In genomic region chr2:110411428-110411827, GRCm38 (mm10) we compare ENCODE assay signal across 13 mouse cellular contexts. TPM values are rescaled to one million over a fixed set of nuclear protein-coding genes. Genes with fewer than 3 reads are reported as not detected.
A peak's percentile ranks its signal among the peaks of the same experiment; 100 is the strongest.
DNase-seq lines count a peak whose midpoint lies in the region; ATAC-seq and TF ChIP-seq lines count a peak whose summit lies in the region.
"Had no signal": no experiment of that assay in that cellular context is flagged by ENCODE, and none has a peak within 500 bp of the region (broad histone marks: within the 10 kb centered on the region; RNA-seq: fewer than 3 reads in every experiment).

No protein-coding gene starts in this region.

- TF ChIP-seq CTCF in lung, embryonic 14.5 days (IDR thresholded peaks at IDR 0.05; ENCODE audit: low read depth) = no peak
- TF ChIP-seq CTCF in lung, adult 2 months (IDR thresholded peaks at IDR 0.05; ENCODE audit: insufficient read depth, low read length) = no peak
- TF ChIP-seq CTCF in thymus, adult 2 months (IDR thresholded peaks at IDR 0.05; ENCODE audit: borderline replicate concordance, control insufficient read depth, extremely low read depth, insufficient read depth, low read length, poor library complexity) = no peak

- H3K4me2 ChIP-seq in lung, embryonic 14.5 days = no peak overlapping the region
- H3K4me2 ChIP-seq in stomach, embryonic 16.5 days (ENCODE audit: low read depth, low read length) = no peak overlapping the region
- no peak overlapping the region for H3K4me2 ChIP-seq in hindbrain, embryonic 12.5 days (replicated peaks)
- H3K4me2 ChIP-seq: neural tube, embryonic 13.5 days had no signal

- intact Hi-C loops in heart, postnatal 10 days (cut with DNase I) = no loop called here
- intact Hi-C loops in left cerebral cortex, postnatal 10 days (cut with DNase I) = no loop called here

- no peaks in the 10 kb centered on the region for H3K27me3 ChIP-seq in lung, embryonic 14.5 days (ENCODE audit: insufficient read depth, low read length)
- H3K27me3 ChIP-seq in stomach, embryonic 16.5 days (ENCODE audit: control insufficient read depth, insufficient read depth, low read length) = no peaks in the 10 kb centered on the region
- no peaks in the 10 kb centered on the region for H3K27me3 ChIP-seq in thymus, adult 2 months (ENCODE audit: control insufficient read depth, insufficient read depth, low read length)
- no peaks in the 10 kb centered on the region for H3K27me3 ChIP-seq in hindbrain, embryonic 12.5 days
- H3K27me3 ChIP-seq: CH12.LX; neural tube, embryonic 13.5 days had no signal

- 71% methylated on average over 3 of the region's 3 CpGs for WGBS in lung, embryonic 14.5 days
- 75% methylated on average over 3 of the region's 3 CpGs for WGBS in lung, adult 2 months
- WGBS in stomach, embryonic 16.5 days = 63% methylated on average over 3 of the region's 3 CpGs
- 88% methylated on average over 3 of the region's 3 CpGs for WGBS in thymus, adult 2 months
- WGBS in hindbrain, embryonic 12.5 days = 88% methylated on average over 3 of the region's 3 CpGs

- H3K9me3 ChIP-seq in lung, embryonic 14.5 days (ENCODE audit: low read depth, low read length) = no peaks in the 10 kb centered on the region
- H3K9me3 ChIP-seq in stomach, embryonic 16.5 days (replicated peaks; ENCODE audit: control insufficient read depth, low read length) = no peaks in the 10 kb centered on the region
- H3K9me3 ChIP-seq in hindbrain, embryonic 12.5 days (replicated peaks) = no peaks in the 10 kb centered on the region
- H3K9me3 ChIP-seq: neural tube, embryonic 13.5 days had no signal

- TF ChIP-seq POLR2A in lung, adult 2 months (IDR thresholded peaks at IDR 0.05; ENCODE audit: borderline replicate concordance, extremely low read depth, low read depth, low read length) = no peak
- no peak for TF ChIP-seq POLR2A in thymus, adult 2 months (IDR thresholded peaks at IDR 0.05; ENCODE audit: control insufficient read depth, extremely low read depth, insufficient read depth, low read length, poor library complexity)

- ATAC-seq in lung, embryonic 14.5 days (ENCODE audit: insufficient read depth) = peak; percentile 38; the same call in 1 of the 2 replicates
- peak; percentile 63 for ATAC-seq in stomach, embryonic 16.5 days (ENCODE audit: insufficient read depth, low FRiP score)
- ATAC-seq in hindbrain, embryonic 12.5 days (ENCODE audit: low FRiP score) = no peak

- no peak overlapping the region for H3K4me3 ChIP-seq in lung, embryonic 14.5 days (ENCODE audit: low read depth, low read length)
- no peak overlapping the region for H3K4me3 ChIP-seq in lung, adult 2 months (replicated peaks; ENCODE audit: extremely low read depth, low read depth, low read length)
- H3K4me3 ChIP-seq in stomach, embryonic 16.5 days (replicated peaks; ENCODE audit: low read length) = no peak overlapping the region
- no peak overlapping the region for H3K4me3 ChIP-seq in thymus, adult 2 months (ENCODE audit: control insufficient read depth, insufficient read depth, low read length)
- no peak overlapping the region for H3K4me3 ChIP-seq in hindbrain, embryonic 12.5 days
- H3K4me3 ChIP-seq: neural tube, embryonic 13.5 days had no signal

- H3K36me3 ChIP-seq in lung, embryonic 14.5 days (ENCODE audit: insufficient read depth) = no peaks in the 10 kb centered on the region
- H3K36me3 ChIP-seq in stomach, embryonic 16.5 days (ENCODE audit: control insufficient read depth, insufficient read depth, low read length) = no peaks in the 10 kb centered on the region
- no peaks in the 10 kb centered on the region for H3K36me3 ChIP-seq in thymus, adult 2 months (ENCODE audit: control insufficient read depth, insufficient read depth, low read length)
- H3K36me3 ChIP-seq in hindbrain, embryonic 12.5 days = no peaks in the 10 kb centered on the region
- H3K36me3 ChIP-seq: neural tube, embryonic 13.5 days had no signal

- H3K4me1 ChIP-seq in lung, embryonic 14.5 days (ENCODE audit: insufficient read depth) = no peaks in the 10 kb centered on the region
- H3K4me1 ChIP-seq in lung, adult 2 months (ENCODE audit: control insufficient read depth, insufficient read depth, low read length) = no peaks in the 10 kb centered on the region; the same call in 1 of the 2 replicates
- no peaks in the 10 kb centered on the region for H3K4me1 ChIP-seq in stomach, embryonic 16.5 days (ENCODE audit: control insufficient read depth, insufficient read depth, low read length)
- H3K4me1 ChIP-seq in thymus, adult 2 months (replicated peaks; ENCODE audit: control insufficient read depth, insufficient read depth, low read length) = no peaks in the 10 kb centered on the region
- no peaks in the 10 kb centered on the region for H3K4me1 ChIP-seq in hindbrain, embryonic 12.5 days
- H3K4me1 ChIP-seq: neural tube, embryonic 13.5 days had no signal

- DNase-seq in lung, embryonic 14.5 days = peak; percentile 21
- no peak for DNase-seq in lung, adult 2 months
- DNase-seq in heart, postnatal 10 days = peak; percentile 62 to 66
- peak; percentile 13 to 22 for DNase-seq in left cerebral cortex, postnatal 10 days (ENCODE audit: extremely low spot score in 1 of 2, low spot score in 2 of 2)
- no peak for DNase-seq in liver
- no peak for DNase-seq in thymus, adult 2 months
- DNase-seq: cerebellum, adult 9-10 months; kidney, postnatal 10 days had no signal

- no peak overlapping the region for H3K9ac ChIP-seq in lung, embryonic 14.5 days
- no peak overlapping the region for H3K9ac ChIP-seq in stomach, embryonic 16.5 days (ENCODE audit: low read length)
- no peak overlapping the region for H3K9ac ChIP-seq in hindbrain, embryonic 12.5 days
- H3K9ac ChIP-seq: neural tube, embryonic 13.5 days had no signal

- H3K27ac ChIP-seq in lung, embryonic 14.5 days (ENCODE audit: low read depth) = no peak overlapping the region
- no peak overlapping the region for H3K27ac ChIP-seq in stomach, embryonic 16.5 days (ENCODE audit: low read length)
- H3K27ac ChIP-seq in thymus, adult 2 months (ENCODE audit: control insufficient read depth, insufficient read depth, low read length) = no peak overlapping the region
- no peak overlapping the region for H3K27ac ChIP-seq in hindbrain, embryonic 12.5 days
- H3K27ac ChIP-seq: macrophage; neural tube, embryonic 13.5 days had no signal

RNA-seq across cellular contexts. Expression of gene Fibin, which starts 48.4 kb away (rescaled TPM):
- 33.5 and 36.2 TPM in 2 replicates for polyA plus RNA-seq in lung, embryonic 14.5 days (2014; fragmentation: Nextera tagmentation; extraction: Ambion mirVana)
- polyA plus RNA-seq in lung, adult 2 months (2012; rRNA removed) = 18.0 and 19.3 TPM in 2 replicates
- total RNA-seq in heart, postnatal 10 days (2021) = 10 to 100 TPM in 1 of 2 experiments, 1 to 10 TPM in 1; 9.9 to 11.5 TPM
- total RNA-seq in left cerebral cortex, postnatal 10 days (2021) = 1 to 10 TPM; 3.6 to 5.5 TPM
- 58.1 and 58.4 TPM in 2 replicates for polyA plus RNA-seq in stomach, embryonic 16.5 days (2015; fragmentation: Nextera tagmentation; extraction: Ambion mirVana)
- 0.82 and 0.87 TPM in 2 replicates for polyA plus RNA-seq in thymus, adult 2 months (2012; rRNA removed)
- 29.5 and 54.2 TPM in 2 replicates for polyA plus RNA-seq in hindbrain, embryonic 12.5 days (2016; fragmentation: Nextera tagmentation; extraction: Ambion mirVana)
- total RNA-seq: CH12.LX had no signal
- polyA plus RNA-seq: macrophage had no signal

Comparison
In these comparisons a context has a peak if more than half of its experiments do, and no peak if none do; other contexts are left out.
1. DNase-seq: peak in lung, embryonic 14.5 days (single experiment), heart, postnatal 10 days (2 of 2) and left cerebral cortex, postnatal 10 days (2 of 2); none in lung, adult 2 months (single experiment), liver (single experiment) and thymus, adult 2 months (single experiment).
2. RNA of gene Fibin, which starts 48.4 kb away (polyA plus RNA-seq): 58.1 to 58.4 TPM in stomach, embryonic 16.5 days, 33.5 to 36.2 TPM in lung, embryonic 14.5 days, 29.5 to 54.2 TPM in hindbrain, embryonic 12.5 days and 18.0 to 19.3 TPM in lung, adult 2 months; 0.82 to 0.87 TPM in thymus, adult 2 months; every median in the first group is over 10 times any median in the second.